Mouse (Mus musculus) forebrain, embryonic 14.5 days (tissue): ENCODE results near the gene Rnf25. TPM values are rescaled to one million over a fixed set of nuclear protein-coding genes. Genes with fewer than 3 reads are reported as not detected.

Experiments
- microRNA-seq: library from miRNA; unstranded; fragments of <30 nt; microRNA quantifications from one replicate; pipeline ENCODE4, GENCODE M21; 2016
- polyA plus RNA-seq: library from polyadenylated mRNA; unstranded; fragments of >200 nt; fragmentation: Nextera tagmentation; extraction: Ambion mirVana; gene quantifications from 2 replicates; pipeline ENCODE4 v1.2.1, GENCODE M21; 2014

The Rnf25 gene
- polyA plus RNA-seq, 1 experiment from 2014 or later = 15.4 TPM

Small RNA genes lying within 50 kb of the gene (microRNA-seq; reads per million reads assigned to microRNA genes)
- gene Gm25035 = not detected

Other genes with a start within 250 kb of the Rnf25 start
- gene Catip, start 239.3 kb downstream of the Rnf25 start, polyA plus RNA-seq = 0.50 and 0.93 TPM in 2 replicates
- gene Slc11a1, start 226.2 kb downstream of the Rnf25 start, polyA plus RNA-seq = 1.9 and 2.4 TPM in 2 replicates
- 19.9 and 22.3 TPM in 2 replicates for gene Ctdsp1, start 209.9 kb downstream of the Rnf25 start, polyA plus RNA-seq
- gene Vil1, start 192.0 kb downstream of the Rnf25 start, polyA plus RNA-seq = 0.14 and 0.33 TPM in 2 replicates
- 63.2 and 66.1 TPM in 2 replicates for gene Cnot9, start 95.3 kb downstream of the Rnf25 start, polyA plus RNA-seq
- gene Plcd4, start 58.5 kb downstream of the Rnf25 start, polyA plus RNA-seq = 3.3 and 3.9 TPM in 2 replicates
- 28.6 and 35.9 TPM in 2 replicates for gene Usp37, start 57.1 kb downstream of the Rnf25 start, polyA plus RNA-seq
- gene Zfp142, start 13.2 kb downstream of the Rnf25 start, polyA plus RNA-seq = 5.4 and 8.0 TPM in 2 replicates
- 26.0 and 27.7 TPM in 2 replicates for gene Bcs1l, start 13.1 kb downstream of the Rnf25 start, polyA plus RNA-seq
- 19.7 and 23.0 TPM in 2 replicates for gene Stk36, start within 50 bp of the Rnf25 start, polyA plus RNA-seq
- 14.0 and 14.4 TPM in 2 replicates for gene Ttll4, start 60.3 kb upstream of the Rnf25 start, polyA plus RNA-seq
- gene Cyp27a1, start 112.2 kb upstream of the Rnf25 start, polyA plus RNA-seq = 1.2 and 1.9 TPM in 2 replicates
- not detected in 2 replicates for gene Prkag3, start 147.8 kb upstream of the Rnf25 start, polyA plus RNA-seq
- gene Wnt6, start 170.5 kb upstream of the Rnf25 start, polyA plus RNA-seq = 1.3 and 3.6 TPM in 2 replicates
- 0.56 and 0.69 TPM in 2 replicates for gene Wnt10a, start 190.1 kb upstream of the Rnf25 start, polyA plus RNA-seq